Mouse (Mus musculus): Measurements from ENCODE around the gene Tcp10a. TPM values are rescaled to one million over a fixed set of nuclear protein-coding genes. Genes with fewer than 3 reads are reported as not detected.
"Not testable (repeated sequence)": the region's sequence is repeated elsewhere in the genome, so short reads cannot be mapped to it uniquely, and the experiment has no call there.

The Tcp10a gene
- polyA plus RNA-seq, 1 experiment, result not detected

DNA sequence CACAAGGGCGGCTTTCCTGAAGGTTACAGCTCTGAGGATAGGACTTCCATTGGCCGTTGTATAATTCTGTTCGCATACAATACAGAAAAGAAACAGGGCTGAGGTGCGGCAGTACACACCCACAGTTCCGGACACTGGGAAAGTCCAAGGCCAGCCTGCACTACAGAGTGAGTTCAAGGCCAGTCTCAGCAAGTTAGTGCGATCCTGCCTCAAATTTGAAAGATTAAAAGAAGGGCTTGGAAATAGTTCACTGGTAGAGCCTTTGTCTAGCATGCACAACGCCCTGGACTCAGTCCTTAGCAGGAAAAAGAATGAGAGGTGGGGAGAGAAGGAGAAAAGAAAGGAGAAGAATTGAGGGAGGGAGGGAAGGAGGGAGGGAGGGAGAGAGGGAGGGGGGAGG is 70.7 kb downstream of the Tcp10a start:
- not testable (repeated sequence) for H3K27ac ChIP-seq (ENCODE audit: insufficient read depth, low read depth, low read length); H3K36me3 ChIP-seq (ENCODE audit: control insufficient read depth, insufficient read depth, low read length); H3K27me3 ChIP-seq (ENCODE audit: control insufficient read depth, insufficient read depth, low read length); H3K4me1 ChIP-seq (ENCODE audit: control insufficient read depth, insufficient read depth, insufficient read length, low read length)
- peak overlapping the region; percentile 53; the same call in 1 of the 2 replicates for H3K4me3 ChIP-seq (ENCODE audit: low read depth, low read length)
- 66% methylated on average over 7 of the region's 7 CpGs for WGBS

Other genes with a start within 250 kb of the Tcp10a start
- gene Rps6ka2, start 154.5 kb upstream of the Tcp10a start, polyA plus RNA-seq (2012; rRNA removed), result 1.8 and 2.1 TPM in 2 replicates
- 1.2 and 3.0 TPM in 2 replicates for gene Ttll2, start 28.1 kb downstream of the Tcp10a start, polyA plus RNA-seq (2012; rRNA removed)
- gene Gm49630, start 47.3 kb downstream of the Tcp10a start, polyA plus RNA-seq (2012; rRNA removed), result 2.1 TPM in 1 of 2 replicates, not detected in the other
- 17.5 and 56.5 TPM in 2 replicates for gene Unc93a2, start 60.8 kb downstream of the Tcp10a start, polyA plus RNA-seq (2012; rRNA removed)

All from small intestine, adult 2 months (tissue).